Mouse (Mus musculus): ENCODE data around the gene Man1c1. TPM values are rescaled to one million over a fixed set of nuclear protein-coding genes. Genes with fewer than 3 reads are reported as not detected.
A peak's percentile ranks its signal among the peaks of the same experiment; 100 is the strongest.

Gene Man1c1
- polyA plus RNA-seq, 1 experiment from 2014 or later = 1.9 TPM

- 87% methylated on average over 8 of the region's 8 CpGs for WGBS
- Histone ChIP-seq H3K27me3 (replicated peaks; ENCODE audit: control insufficient read depth, insufficient read depth, low read length) (no peaks in the 10 kb centered on the region), H3K36me3 (ENCODE audit: control insufficient read depth, insufficient read depth, low read length) (no peaks in the 10 kb centered on the region), H3K9me3 (replicated peaks; ENCODE audit: control insufficient read depth, low read length) (no peaks in the 10 kb centered on the region), H3K4me2 (ENCODE audit: low read length) (no peak overlapping the region), H3K4me3 (ENCODE audit: low read depth, low read length) (no peak overlapping the region), H3K4me1 (ENCODE audit: control insufficient read depth, insufficient read depth, low read length) (no peaks in the 10 kb centered on the region), H3K9ac (ENCODE audit: low read length) (no peak overlapping the region), H3K27ac (ENCODE audit: low read depth, low read length) (no peak overlapping the region)
- DNase-seq (ENCODE audit: low spot score) = no peak
- no peak for ATAC-seq
Measured at GRCm38 (mm10) chr4:134672326-134672725, 31.8 kb downstream of the Man1c1 start.

- Histone ChIP-seq H3K4me1 (ENCODE audit: control insufficient read depth, insufficient read depth, low read length) (no peaks in the 10 kb centered on the region), H3K27ac (ENCODE audit: low read depth, low read length) (no peak overlapping the region), H3K4me2 (ENCODE audit: low read length) (no peak overlapping the region), H3K9ac (ENCODE audit: low read length) (no peak overlapping the region), H3K36me3 (ENCODE audit: control insufficient read depth, insufficient read depth, low read length) (no peaks in the 10 kb centered on the region), H3K27me3 (replicated peaks; ENCODE audit: control insufficient read depth, insufficient read depth, low read length) (no peaks in the 10 kb centered on the region), H3K4me3 (ENCODE audit: low read depth, low read length) (no peak overlapping the region), H3K9me3 (replicated peaks; ENCODE audit: control insufficient read depth, low read length) (no peaks in the 10 kb centered on the region)
- no peak for DNase-seq (ENCODE audit: low spot score)
- WGBS = 93% methylated on average over 16 of the region's 16 CpGs
- ATAC-seq = no peak
Measured at GRCm38 (mm10) chr4:134671660-134672173, 32.4 kb downstream of the Man1c1 start.

GRCm38 (mm10) chr4:134669742-134670354, 34.2 kb downstream of the Man1c1 start:
- Histone ChIP-seq H3K4me1 (ENCODE audit: control insufficient read depth, insufficient read depth, low read length) (no peaks in the 10 kb centered on the region), H3K27ac (ENCODE audit: low read depth, low read length) (no peak overlapping the region), H3K9me3 (replicated peaks; ENCODE audit: control insufficient read depth, low read length) (no peaks in the 10 kb centered on the region), H3K36me3 (ENCODE audit: control insufficient read depth, insufficient read depth, low read length) (no peaks in the 10 kb centered on the region), H3K4me2 (ENCODE audit: low read length) (no peak overlapping the region), H3K27me3 (replicated peaks; ENCODE audit: control insufficient read depth, insufficient read depth, low read length) (no peaks in the 10 kb centered on the region), H3K9ac (ENCODE audit: low read length) (no peak overlapping the region), H3K4me3 (ENCODE audit: low read depth, low read length) (no peak overlapping the region)
- WGBS = 77% methylated on average over 17 of the region's 17 CpGs
- no peak for ATAC-seq
- no peak for DNase-seq (ENCODE audit: low spot score)

- Histone ChIP-seq H3K27ac (ENCODE audit: low read depth, low read length) (no peak overlapping the region), H3K4me2 (ENCODE audit: low read length) (no peak overlapping the region), H3K9me3 (replicated peaks; ENCODE audit: control insufficient read depth, low read length) (no peaks in the 10 kb centered on the region), H3K9ac (ENCODE audit: low read length) (no peak overlapping the region), H3K4me3 (ENCODE audit: low read depth, low read length) (no peak overlapping the region), H3K36me3 (ENCODE audit: control insufficient read depth, insufficient read depth, low read length) (no peaks in the 10 kb centered on the region), H3K4me1 (ENCODE audit: control insufficient read depth, insufficient read depth, low read length) (no peaks in the 10 kb centered on the region), H3K27me3 (replicated peaks; ENCODE audit: control insufficient read depth, insufficient read depth, low read length) (no peaks in the 10 kb centered on the region)
- 71% methylated on average over 12 of the region's 12 CpGs for WGBS
- ATAC-seq (no peak), DNase-seq (ENCODE audit: low spot score) (no peak)
Measured at GRCm38 (mm10) chr4:134668355-134669028, 35.6 kb downstream of the Man1c1 start.

GRCm38 (mm10) chr4:134666391-134666790, 37.7 kb downstream of the Man1c1 start:
- DNase-seq (ENCODE audit: low spot score) (no peak), ATAC-seq (no peak)
- Histone ChIP-seq H3K4me1 (ENCODE audit: control insufficient read depth, insufficient read depth, low read length) (peaks cover 8% of the 10 kb centered on the region; the same call in 1 of the 2 replicates), H3K36me3 (ENCODE audit: control insufficient read depth, insufficient read depth, low read length) (no peaks in the 10 kb centered on the region), H3K9me3 (replicated peaks; ENCODE audit: control insufficient read depth, low read length) (no peaks in the 10 kb centered on the region), H3K27ac (ENCODE audit: low read depth, low read length) (no peak overlapping the region), H3K4me2 (ENCODE audit: low read length) (no peak overlapping the region), H3K9ac (ENCODE audit: low read length) (no peak overlapping the region), H3K4me3 (ENCODE audit: low read depth, low read length) (no peak overlapping the region), H3K27me3 (replicated peaks; ENCODE audit: control insufficient read depth, insufficient read depth, low read length) (no peaks in the 10 kb centered on the region)
- 87% methylated on average over 19 of the region's 19 CpGs for WGBS

GRCm38 (mm10) chr4:134663052-134663451, 41.0 kb downstream of the Man1c1 start:
- no peak overlapping the region for H3K4me3 ChIP-seq (ENCODE audit: low read depth, low read length)
- 49% methylated on average over 10 of the region's 10 CpGs for WGBS
- H3K27ac ChIP-seq (ENCODE audit: low read depth, low read length) = no peak overlapping the region
- no peaks in the 10 kb centered on the region for H3K36me3 ChIP-seq (ENCODE audit: control insufficient read depth, insufficient read depth, low read length)
- DNase-seq (ENCODE audit: low spot score) (peak; percentile 21), ATAC-seq (no peak)
- H3K9ac ChIP-seq (ENCODE audit: low read length) = no peak overlapping the region
- no peak overlapping the region for H3K4me2 ChIP-seq (ENCODE audit: low read length)
- H3K27me3 ChIP-seq (replicated peaks; ENCODE audit: control insufficient read depth, insufficient read depth, low read length) = no peaks in the 10 kb centered on the region
- H3K4me1 ChIP-seq (ENCODE audit: control insufficient read depth, insufficient read depth, low read length) = peaks cover 25% of the 10 kb centered on the region
- no peaks in the 10 kb centered on the region for H3K9me3 ChIP-seq (replicated peaks; ENCODE audit: control insufficient read depth, low read length)

- DNase-seq (ENCODE audit: low spot score) (peak; percentile 17), ATAC-seq (no peak)
- 37% methylated on average over 18 of the region's 18 CpGs for WGBS
- peak overlapping the region; percentile 48 for H3K4me2 ChIP-seq (ENCODE audit: low read length)
- H3K9ac ChIP-seq (ENCODE audit: low read length) = peak overlapping the region; percentile 18; the same call in 1 of the 2 replicates
- H3K27ac ChIP-seq (ENCODE audit: low read depth, low read length) = peak overlapping the region; percentile 10; the same call in 1 of the 2 replicates
- no peak overlapping the region for H3K4me3 ChIP-seq (ENCODE audit: low read depth, low read length)
- no peaks in the 10 kb centered on the region for H3K36me3 ChIP-seq (ENCODE audit: control insufficient read depth, insufficient read depth, low read length)
- H3K4me1 ChIP-seq (ENCODE audit: control insufficient read depth, insufficient read depth, low read length) = peaks cover 25% of the 10 kb centered on the region
- H3K27me3 ChIP-seq (replicated peaks; ENCODE audit: control insufficient read depth, insufficient read depth, low read length) = no peaks in the 10 kb centered on the region
- H3K9me3 ChIP-seq (replicated peaks; ENCODE audit: control insufficient read depth, low read length) = no peaks in the 10 kb centered on the region
Measured at GRCm38 (mm10) chr4:134660630-134661183, 43.4 kb downstream of the Man1c1 start.

GRCm38 (mm10) chr4:134659354-134660301, 44.5 kb downstream of the Man1c1 start:
- Histone ChIP-seq H3K9ac (ENCODE audit: low read length) (peak overlapping the region; percentile 53), H3K9me3 (replicated peaks; ENCODE audit: control insufficient read depth, low read length) (no peaks in the 10 kb centered on the region), H3K36me3 (ENCODE audit: control insufficient read depth, insufficient read depth, low read length) (no peaks in the 10 kb centered on the region), H3K4me2 (ENCODE audit: low read length) (peak overlapping the region; percentile 48), H3K27me3 (replicated peaks; ENCODE audit: control insufficient read depth, insufficient read depth, low read length) (no peaks in the 10 kb centered on the region), H3K27ac (ENCODE audit: low read depth, low read length) (peak overlapping the region; percentile 39; the same call in 1 of the 2 replicates), H3K4me3 (ENCODE audit: low read depth, low read length) (peak overlapping the region; percentile 16), H3K4me1 (ENCODE audit: control insufficient read depth, insufficient read depth, low read length) (peaks cover 25% of the 10 kb centered on the region)
- DNase-seq (ENCODE audit: low spot score) = peak; percentile 60
- ATAC-seq = peak; percentile 66
- WGBS = 7% methylated on average over 27 of the region's 27 CpGs
